Mouse (Mus musculus): Measurements from ENCODE around the gene Ncl. TPM values are rescaled to one million over a fixed set of nuclear protein-coding genes. Genes with fewer than 3 reads are reported as not detected.

The Ncl gene
- polyA plus RNA-seq, 1 experiment from 2014 or later: 165 TPM

GRCm38 (mm10) chr1:86349696-86350095 is 9.5 kb downstream of the Ncl start:
- 88% methylated on average over 1 of the region's 1 CpGs for WGBS
- H3K27ac ChIP-seq (ENCODE audit: low read depth, low read length): no peak overlapping the region
- no peak overlapping the region for H3K4me2 ChIP-seq (ENCODE audit: low read depth, low read length)
- H3K4me1 ChIP-seq (ENCODE audit: control insufficient read depth, insufficient read depth, low read length): no peaks in the 10 kb centered on the region
- H3K9ac ChIP-seq (replicated peaks; ENCODE audit: low read depth, low read length): no peak overlapping the region
- no peak for ATAC-seq (ENCODE audit: low read depth)
- H3K4me3 ChIP-seq (ENCODE audit: low read depth, low read length): no peak overlapping the region
- H3K27me3 ChIP-seq (ENCODE audit: control insufficient read depth, insufficient read depth, low read length): no peaks in the 10 kb centered on the region
- H3K9me3 ChIP-seq (ENCODE audit: control insufficient read depth, low read length): no peaks in the 10 kb centered on the region
- H3K36me3 ChIP-seq (ENCODE audit: control insufficient read depth, insufficient read depth, low read length): peaks cover 59% of the 10 kb centered on the region

GRCm38 (mm10) chr1:86349201-86349600 is 10.0 kb downstream of the Ncl start:
- Histone ChIP-seq H3K4me3 (ENCODE audit: low read depth, low read length) (no peak overlapping the region), H3K36me3 (ENCODE audit: control insufficient read depth, insufficient read depth, low read length) (peaks cover 54% of the 10 kb centered on the region), H3K4me1 (ENCODE audit: control insufficient read depth, insufficient read depth, low read length) (no peaks in the 10 kb centered on the region), H3K4me2 (ENCODE audit: low read depth, low read length) (no peak overlapping the region), H3K27me3 (ENCODE audit: control insufficient read depth, insufficient read depth, low read length) (no peaks in the 10 kb centered on the region), H3K9me3 (ENCODE audit: control insufficient read depth, low read length) (no peaks in the 10 kb centered on the region), H3K27ac (ENCODE audit: low read depth, low read length) (no peak overlapping the region), H3K9ac (replicated peaks; ENCODE audit: low read depth, low read length) (no peak overlapping the region)
- ATAC-seq (ENCODE audit: low read depth): no peak
- WGBS: 89% methylated on average over 3 of the region's 3 CpGs

- peaks cover 50% of the 10 kb centered on the region for H3K36me3 ChIP-seq (ENCODE audit: control insufficient read depth, insufficient read depth, low read length)
- WGBS: 54% methylated on average over 4 of the region's 4 CpGs
- no peaks in the 10 kb centered on the region for H3K27me3 ChIP-seq (ENCODE audit: control insufficient read depth, insufficient read depth, low read length)
Measured at GRCm38 (mm10) chr1:86348801-86349200, 10.4 kb downstream of the Ncl start.

GRCm38 (mm10) chr1:86348083-86348482 is 11.1 kb downstream of the Ncl start:
- 65% methylated on average over 1 of the region's 1 CpGs for WGBS
- H3K36me3 ChIP-seq (ENCODE audit: control insufficient read depth, insufficient read depth, low read length): peaks cover 43% of the 10 kb centered on the region
- H3K27me3 ChIP-seq (ENCODE audit: control insufficient read depth, insufficient read depth, low read length): no peaks in the 10 kb centered on the region
- no peak overlapping the region for H3K4me2 ChIP-seq (ENCODE audit: low read depth, low read length)
- H3K4me3 ChIP-seq (ENCODE audit: low read depth, low read length): no peak overlapping the region
- H3K4me1 ChIP-seq (ENCODE audit: control insufficient read depth, insufficient read depth, low read length): no peaks in the 10 kb centered on the region
- no peak overlapping the region for H3K9ac ChIP-seq (replicated peaks; ENCODE audit: low read depth, low read length)
- ATAC-seq (ENCODE audit: low read depth): no peak
- no peak overlapping the region for H3K27ac ChIP-seq (ENCODE audit: low read depth, low read length)
- no peaks in the 10 kb centered on the region for H3K9me3 ChIP-seq (ENCODE audit: control insufficient read depth, low read length)

More at GRCm38 (mm10) chr1:86348801-86349200, 10.4 kb downstream of the Ncl start:
- no peak overlapping the region for H3K27ac ChIP-seq (ENCODE audit: low read depth, low read length)
- no peak overlapping the region for H3K9ac ChIP-seq (replicated peaks; ENCODE audit: low read depth, low read length)
- no peak for ATAC-seq (ENCODE audit: low read depth)
- no peaks in the 10 kb centered on the region for H3K9me3 ChIP-seq (ENCODE audit: control insufficient read depth, low read length)
- H3K4me3 ChIP-seq (ENCODE audit: low read depth, low read length): no peak overlapping the region
- no peaks in the 10 kb centered on the region for H3K4me1 ChIP-seq (ENCODE audit: control insufficient read depth, insufficient read depth, low read length)
- H3K4me2 ChIP-seq (ENCODE audit: low read depth, low read length): no peak overlapping the region

GRCm38 (mm10) chr1:86347716-86348045 is 11.5 kb downstream of the Ncl start:
- no peak overlapping the region for H3K4me3 ChIP-seq (ENCODE audit: low read depth, low read length)
- WGBS: 50% methylated on average over 1 of the region's 1 CpGs
- peaks cover 40% of the 10 kb centered on the region for H3K36me3 ChIP-seq (ENCODE audit: control insufficient read depth, insufficient read depth, low read length)
- H3K27me3 ChIP-seq (ENCODE audit: control insufficient read depth, insufficient read depth, low read length): no peaks in the 10 kb centered on the region
- no peak overlapping the region for H3K9ac ChIP-seq (replicated peaks; ENCODE audit: low read depth, low read length)
- no peaks in the 10 kb centered on the region for H3K4me1 ChIP-seq (ENCODE audit: control insufficient read depth, insufficient read depth, low read length)
- H3K4me2 ChIP-seq (ENCODE audit: low read depth, low read length): no peak overlapping the region
- ATAC-seq (ENCODE audit: low read depth): no peak
- no peaks in the 10 kb centered on the region for H3K9me3 ChIP-seq (ENCODE audit: control insufficient read depth, low read length)
- H3K27ac ChIP-seq (ENCODE audit: low read depth, low read length): no peak overlapping the region

- Histone ChIP-seq H3K4me1 (ENCODE audit: control insufficient read depth, insufficient read depth, low read length) (no peaks in the 10 kb centered on the region), H3K27ac (ENCODE audit: low read depth, low read length) (no peak overlapping the region), H3K4me3 (ENCODE audit: low read depth, low read length) (no peak overlapping the region), H3K36me3 (ENCODE audit: control insufficient read depth, insufficient read depth, low read length) (peaks cover 35% of the 10 kb centered on the region), H3K27me3 (ENCODE audit: control insufficient read depth, insufficient read depth, low read length) (no peaks in the 10 kb centered on the region), H3K4me2 (ENCODE audit: low read depth, low read length) (no peak overlapping the region), H3K9ac (replicated peaks; ENCODE audit: low read depth, low read length) (no peak overlapping the region), H3K9me3 (ENCODE audit: control insufficient read depth, low read length) (no peaks in the 10 kb centered on the region)
- ATAC-seq (ENCODE audit: low read depth): no peak
- WGBS: 84% methylated on average over 3 of the region's 3 CpGs
Measured at GRCm38 (mm10) chr1:86346851-86347715, 12.1 kb downstream of the Ncl start.

- H3K9ac ChIP-seq (replicated peaks; ENCODE audit: low read depth, low read length): no peak overlapping the region
- H3K27me3 ChIP-seq (ENCODE audit: control insufficient read depth, insufficient read depth, low read length): no peaks in the 10 kb centered on the region
- H3K4me1 ChIP-seq (ENCODE audit: control insufficient read depth, insufficient read depth, low read length): no peaks in the 10 kb centered on the region
- no peak overlapping the region for H3K27ac ChIP-seq (ENCODE audit: low read depth, low read length)
- WGBS: 98% methylated on average over 4 of the region's 4 CpGs
- H3K36me3 ChIP-seq (ENCODE audit: control insufficient read depth, insufficient read depth, low read length): peaks cover 24% of the 10 kb centered on the region
- no peak for ATAC-seq (ENCODE audit: low read depth)
- H3K4me2 ChIP-seq (ENCODE audit: low read depth, low read length): no peak overlapping the region
- H3K9me3 ChIP-seq (ENCODE audit: control insufficient read depth, low read length): no peaks in the 10 kb centered on the region
- H3K4me3 ChIP-seq (ENCODE audit: low read depth, low read length): no peak overlapping the region
Measured at GRCm38 (mm10) chr1:86345956-86346355, 13.2 kb downstream of the Ncl start.

- 93% methylated on average over 4 of the region's 4 CpGs for WGBS
- ATAC-seq (ENCODE audit: low read depth): no peak
- no peak overlapping the region for H3K4me3 ChIP-seq (ENCODE audit: low read depth, low read length)
- no peak overlapping the region for H3K9ac ChIP-seq (replicated peaks; ENCODE audit: low read depth, low read length)
- no peak overlapping the region for H3K4me2 ChIP-seq (ENCODE audit: low read depth, low read length)
- H3K4me1 ChIP-seq (ENCODE audit: control insufficient read depth, insufficient read depth, low read length): no peaks in the 10 kb centered on the region
- no peak overlapping the region for H3K27ac ChIP-seq (ENCODE audit: low read depth, low read length)
- H3K36me3 ChIP-seq (ENCODE audit: control insufficient read depth, insufficient read depth, low read length): peaks cover 15% of the 10 kb centered on the region
- H3K9me3 ChIP-seq (ENCODE audit: control insufficient read depth, low read length): no peaks in the 10 kb centered on the region
- H3K27me3 ChIP-seq (ENCODE audit: control insufficient read depth, insufficient read depth, low read length): no peaks in the 10 kb centered on the region
Measured at GRCm38 (mm10) chr1:86345069-86345468, 14.1 kb downstream of the Ncl start.

- Histone ChIP-seq H3K4me3 (ENCODE audit: low read depth, low read length) (no peak overlapping the region), H3K27ac (ENCODE audit: low read depth, low read length) (no peak overlapping the region), H3K9me3 (ENCODE audit: control insufficient read depth, low read length) (no peaks in the 10 kb centered on the region), H3K4me1 (ENCODE audit: control insufficient read depth, insufficient read depth, low read length) (no peaks in the 10 kb centered on the region), H3K4me2 (ENCODE audit: low read depth, low read length) (no peak overlapping the region), H3K27me3 (ENCODE audit: control insufficient read depth, insufficient read depth, low read length) (no peaks in the 10 kb centered on the region), H3K36me3 (ENCODE audit: control insufficient read depth, insufficient read depth, low read length) (peaks cover 7% of the 10 kb centered on the region; the same call in 1 of the 2 replicates), H3K9ac (replicated peaks; ENCODE audit: low read depth, low read length) (no peak overlapping the region)
- 77% methylated on average over 4 of the region's 4 CpGs for WGBS
- ATAC-seq (ENCODE audit: low read depth): no peak
Measured at GRCm38 (mm10) chr1:86343969-86344861, 15.0 kb downstream of the Ncl start.
